Mouse (Mus musculus) cortical plate, adult 2 months (tissue): ENCODE measurements at regions not wholly inside any gene's neighbourhood (a gene's known extent, or its start where the extent isn't known, plus 50 kb on each side); places are given as distances from the start of the nearest gene placed in this dataset.
"Not testable (repeated sequence)": the region's sequence is repeated elsewhere in the genome, so short reads cannot be mapped to it uniquely, and the experiment has no call there.

Experiments used
- H3K27ac ChIP-seq: fragments of 200-500 bp; 2 replicates; pipeline ENCODE4 v1.5.1; 2012; ENCODE audit warnings: low read length, control low read depth, inconsistent platforms; ENCODE audit not compliant: insufficient read depth
- H3K4me1 ChIP-seq: fragments of 200-500 bp; 2 replicates; pipeline ENCODE4 v1.6.1; 2011; ENCODE audit warnings: low read length; ENCODE audit not compliant: control insufficient read depth, insufficient read depth
- H3K4me3 ChIP-seq: fragments of 200-500 bp; 2 replicates; pipeline ENCODE4 v1.5.1; 2011; ENCODE audit warnings: mild to moderate bottlenecking, low read length, control low read depth; ENCODE audit not compliant: insufficient read depth
- CTCF ChIP-seq: fragments of 200-500 bp; IDR thresholded peaks from 2 replicates; pipeline ENCODE4 v1.5.1; 2011; ENCODE audit warnings: mild to moderate bottlenecking, control low read depth, low read length; ENCODE audit not compliant: insufficient read depth; ENCODE audit errors: extremely low read depth
- POLR2A ChIP-seq: fragments of 200-500 bp; IDR thresholded peaks from 2 replicates; pipeline ENCODE4 v1.6.1; 2011; ENCODE audit warnings: mild to moderate bottlenecking, low read length, control low read depth; ENCODE audit not compliant: insufficient read depth; ENCODE audit errors: extremely low read depth

DNA sequence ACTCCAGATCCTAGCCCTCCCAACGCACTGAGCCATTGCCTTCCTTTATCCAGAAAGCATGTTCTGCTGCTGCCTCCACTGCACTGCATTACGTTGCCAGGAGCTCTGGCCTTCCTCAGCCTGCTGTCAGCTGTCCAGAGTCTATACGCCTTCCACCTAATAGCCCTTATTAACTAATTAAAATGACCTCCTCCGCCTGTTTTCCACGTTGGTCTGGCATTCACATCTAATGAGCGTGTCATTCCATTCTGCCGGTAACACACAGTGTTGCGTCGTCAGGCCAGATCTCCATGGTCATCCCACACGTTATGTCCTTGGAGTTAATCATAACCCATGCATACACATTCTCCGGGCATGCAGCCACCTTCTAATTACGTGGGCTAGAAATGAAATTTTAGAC, 56.7 kb upstream of the Med4 start:
- Histone ChIP-seq H3K4me3 (no peak overlapping the region), H3K4me1 (peaks cover 3% of the 10 kb centered on the region; the same call in 1 of the 2 replicates), H3K27ac (no peak overlapping the region)
- TF ChIP-seq CTCF = no peak
- TF ChIP-seq POLR2A = no peak

DNA sequence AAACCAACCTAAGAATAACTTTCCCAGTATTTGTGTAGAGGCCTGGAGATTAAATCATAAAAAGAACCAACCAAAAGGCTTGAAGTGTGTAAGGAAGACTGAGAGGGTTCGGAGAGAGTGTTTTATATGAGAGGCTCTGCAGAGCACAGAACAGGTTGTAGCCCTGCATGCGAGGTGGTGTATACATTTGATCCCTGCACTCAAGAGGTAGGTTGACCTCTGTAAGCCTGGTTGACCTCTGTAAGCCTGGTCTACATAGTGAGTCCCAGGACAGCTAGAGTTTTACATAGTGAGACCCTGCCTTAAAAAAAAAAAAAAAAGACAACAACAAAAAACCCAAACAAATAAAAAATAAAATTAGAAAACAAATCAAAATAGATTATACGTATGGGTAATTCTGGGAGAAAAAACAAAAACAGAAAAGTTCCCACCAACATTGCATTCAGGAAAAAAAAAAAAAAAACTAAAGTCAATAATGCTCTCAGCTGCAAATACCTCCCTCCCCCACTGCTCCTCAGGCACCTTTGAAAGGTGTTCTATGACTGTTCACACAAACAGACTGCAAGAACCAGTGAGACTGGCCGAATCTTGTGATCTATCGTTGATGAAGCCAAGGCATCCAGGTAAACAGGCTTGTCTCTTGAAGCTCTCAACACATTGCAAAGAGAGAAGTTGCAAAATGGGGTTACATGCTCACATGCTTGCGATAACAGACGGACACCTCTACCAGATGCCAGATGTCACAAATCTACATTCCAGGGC, 57.3 kb upstream of the Med4 start:
- Histone ChIP-seq H3K4me3 (no peak overlapping the region), H3K4me1 (peaks cover 3% of the 10 kb centered on the region; the same call in 1 of the 2 replicates), H3K27ac (no peak overlapping the region)
- TF ChIP-seq POLR2A (no peak), CTCF (no peak)

DNA sequence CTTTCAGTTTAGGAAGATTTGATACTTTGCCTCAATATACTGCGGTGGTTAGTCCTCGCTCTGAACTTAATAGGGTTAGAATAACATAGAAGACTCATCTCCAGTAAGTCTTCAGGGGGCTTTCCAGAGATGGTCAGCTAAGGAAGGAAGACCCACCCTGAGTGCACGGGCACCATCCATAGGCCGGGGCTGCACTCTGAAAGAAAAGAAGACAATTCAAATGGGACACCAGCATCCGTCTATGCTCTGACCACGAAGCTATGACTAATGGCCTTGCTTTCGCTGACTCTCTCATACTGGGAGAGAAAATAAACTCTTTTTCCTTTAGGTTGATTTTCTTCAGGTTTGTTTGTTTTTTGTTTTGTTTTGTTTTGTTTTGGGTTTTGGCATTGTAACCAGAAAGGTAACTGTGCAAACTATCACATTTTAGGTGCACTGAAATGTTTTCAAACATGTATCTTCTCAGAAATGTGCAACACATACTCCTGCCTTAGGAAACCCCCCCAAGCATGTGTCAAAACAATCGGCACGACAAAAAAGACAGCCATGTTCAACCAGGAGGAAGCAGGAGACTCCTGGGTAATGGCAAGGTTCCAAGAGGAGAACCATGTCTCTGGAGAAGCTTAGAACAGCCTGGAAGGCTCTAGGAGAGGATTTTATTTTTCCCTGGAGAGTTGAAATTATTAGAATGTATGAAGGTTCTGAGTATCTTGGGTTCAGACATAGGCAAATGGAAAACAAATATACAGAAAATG, 58.4 kb upstream of the Med4 start:
- TF ChIP-seq CTCF = no peak
- TF ChIP-seq POLR2A = no peak
- Histone ChIP-seq H3K4me1 (peaks cover 3% of the 10 kb centered on the region; the same call in 1 of the 2 replicates), H3K4me3 (no peak overlapping the region), H3K27ac (no peak overlapping the region)

DNA sequence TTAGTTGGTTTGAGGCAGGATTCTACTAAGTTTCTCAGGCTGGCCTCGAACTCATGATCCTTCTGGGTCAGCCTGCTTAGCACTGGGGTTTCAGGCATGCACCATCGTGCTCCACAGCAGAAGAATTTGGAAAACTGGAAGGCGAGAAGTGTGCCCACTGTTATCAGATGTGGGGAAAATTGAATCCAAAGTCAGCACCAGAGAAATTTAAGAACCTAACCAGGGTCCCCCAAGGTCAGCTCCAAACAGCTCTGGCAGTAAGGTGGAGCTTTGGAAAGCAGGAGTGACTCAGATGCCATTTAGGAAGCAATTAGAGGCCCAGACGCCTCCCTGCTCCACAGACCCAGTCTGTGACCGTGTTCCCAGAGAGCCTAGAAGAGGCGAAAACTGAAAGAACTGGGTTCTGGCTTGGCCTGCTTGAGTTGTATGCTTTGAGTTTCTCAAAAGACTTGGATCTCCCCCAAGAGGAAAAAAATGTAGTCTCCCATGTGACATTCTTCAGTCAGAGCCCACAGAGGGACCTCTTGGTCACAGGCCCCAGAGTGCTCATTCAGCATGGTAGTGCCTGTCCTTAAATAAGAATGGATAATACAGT, 59.8 kb upstream of the Med4 start:
- no peak overlapping the region for H3K4me3 ChIP-seq
- no peak overlapping the region for H3K27ac ChIP-seq
- TF ChIP-seq POLR2A (no peak), CTCF (no peak)
- peaks cover 3% of the 10 kb centered on the region; the same call in 1 of the 2 replicates for H3K4me1 ChIP-seq

DNA sequence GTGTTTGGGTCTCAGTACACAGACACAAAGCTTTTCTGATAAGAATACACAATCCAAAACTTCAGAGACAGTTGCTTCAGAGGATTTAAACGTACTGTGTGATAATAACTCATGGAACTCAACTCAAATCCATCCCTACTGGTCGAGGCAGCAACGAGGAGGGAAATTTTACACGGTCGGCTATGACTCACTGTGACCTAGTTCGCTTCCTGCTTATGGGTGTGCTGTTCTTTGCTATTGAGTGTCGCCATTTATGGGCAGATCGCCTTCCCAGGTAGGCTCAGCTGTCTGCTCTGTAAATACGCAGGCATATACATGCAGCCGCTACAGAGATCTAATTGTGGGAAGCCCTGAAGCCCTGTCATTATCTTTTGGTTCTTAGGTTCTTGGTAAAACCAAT, 60.7 kb upstream of the Med4 start:
- TF ChIP-seq POLR2A = no peak
- no peak for TF ChIP-seq CTCF

DNA sequence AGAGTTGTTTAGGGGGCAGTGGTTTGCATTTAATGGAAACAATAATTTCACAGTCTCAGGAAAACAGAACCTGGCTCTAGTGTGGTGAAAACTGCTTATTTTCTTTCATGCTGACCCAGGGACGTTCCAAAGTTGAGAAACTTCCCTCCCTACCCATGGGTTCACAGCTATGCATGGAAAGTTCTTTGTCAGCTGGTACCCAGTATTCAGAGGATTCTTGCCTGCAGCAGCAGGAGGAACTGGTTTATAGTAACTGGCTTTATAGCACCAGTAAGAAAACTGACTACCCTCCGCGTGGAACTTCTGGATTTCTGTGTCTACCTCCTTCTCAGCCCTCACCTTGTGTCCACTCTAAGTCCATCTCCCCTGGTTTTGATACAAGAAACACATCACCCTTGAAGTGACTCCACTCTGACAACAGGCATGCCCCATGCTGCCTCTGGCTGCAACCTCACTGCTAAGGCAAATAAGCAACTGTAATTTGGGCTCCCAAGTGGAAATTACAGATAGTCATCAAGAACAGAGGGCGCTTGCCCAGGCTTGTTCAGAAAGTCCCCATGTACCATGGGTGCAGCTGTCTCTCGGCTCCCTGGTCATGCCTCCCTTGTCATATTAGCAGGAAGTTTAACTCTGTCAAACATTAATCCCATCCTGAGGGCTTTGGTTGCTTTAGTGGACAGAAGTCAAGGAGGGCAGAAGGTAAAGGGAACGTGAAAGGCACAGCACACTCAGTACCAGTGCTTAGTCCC, 60.6 kb upstream of the Itm2b start:
- peak overlapping the region; percentile 43; the same call in 1 of the 2 replicates for H3K27ac ChIP-seq
- TF ChIP-seq CTCF (no peak), POLR2A (no peak)
- no peaks in the 10 kb centered on the region for H3K4me1 ChIP-seq
- no peak overlapping the region for H3K4me3 ChIP-seq

More for the DNA sequence above, 60.7 kb upstream of the Med4 start:
- H3K4me1 ChIP-seq = peaks cover 3% of the 10 kb centered on the region; the same call in 1 of the 2 replicates
- no peak overlapping the region for H3K4me3 ChIP-seq
- no peak overlapping the region for H3K27ac ChIP-seq

DNA sequence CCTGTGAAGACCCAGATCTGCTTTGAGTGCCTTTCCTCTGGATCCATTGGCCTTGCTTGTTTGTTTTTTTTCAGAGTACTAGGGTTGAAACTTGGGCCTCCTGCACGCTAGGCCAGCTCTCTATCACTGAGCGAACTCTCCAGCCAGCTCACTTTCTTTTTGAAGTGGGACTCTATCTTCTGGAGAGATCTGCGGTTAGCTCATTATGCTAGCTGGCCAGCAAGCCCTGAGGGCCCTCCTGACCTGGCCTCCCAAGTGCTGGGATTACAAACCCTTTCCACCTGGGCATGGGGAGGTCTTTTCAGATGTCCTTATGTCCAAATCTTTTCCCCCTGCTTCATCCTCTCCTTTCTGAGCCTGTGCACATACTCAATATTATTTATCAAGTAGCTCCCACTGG, 59.6 kb upstream of the Itm2b start:
- H3K4me3 ChIP-seq = no peak overlapping the region
- H3K27ac ChIP-seq = no peak overlapping the region
- H3K4me1 ChIP-seq = no peaks in the 10 kb centered on the region
- TF ChIP-seq CTCF = no peak
- no peak for TF ChIP-seq POLR2A

DNA sequence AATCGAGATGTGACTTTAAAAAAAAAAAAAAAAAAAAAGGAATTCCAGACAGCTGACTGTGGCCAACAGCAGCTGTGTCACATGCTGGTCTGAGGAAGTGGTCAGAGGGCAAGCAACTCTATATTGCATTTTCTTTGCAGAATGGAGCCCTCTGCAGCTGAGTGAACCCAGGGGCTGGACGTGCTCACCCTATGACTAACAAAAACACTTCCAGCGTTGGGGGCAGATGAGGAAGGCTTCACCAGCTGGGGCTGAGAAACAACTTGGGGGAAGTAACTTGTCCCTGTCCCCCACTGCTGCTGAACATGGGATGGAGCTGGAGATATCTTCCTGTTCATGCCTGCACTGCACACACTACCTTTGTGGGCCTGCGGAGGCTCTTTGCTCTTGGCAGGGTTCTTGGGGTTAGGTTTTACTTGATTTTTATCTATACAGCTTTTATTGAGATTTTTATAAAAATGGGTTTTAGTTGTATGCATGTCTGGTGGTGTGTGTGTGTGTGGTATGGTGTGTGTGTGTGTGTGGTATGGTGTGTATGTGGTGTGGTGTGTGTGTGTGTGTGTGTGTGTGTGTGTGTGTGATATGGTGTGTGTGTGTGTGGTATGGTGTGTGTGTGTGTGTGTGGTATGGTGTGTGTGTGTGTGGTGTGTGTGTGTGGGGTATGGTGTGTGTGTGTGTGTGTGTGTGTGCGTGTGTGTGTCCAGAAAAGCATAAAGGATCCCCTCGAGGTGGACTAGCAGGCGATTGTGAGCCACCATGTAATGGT, 57.0 kb upstream of the Itm2b start:
- TF ChIP-seq CTCF (no peak), POLR2A (no peak)
- H3K4me1 ChIP-seq = no peaks in the 10 kb centered on the region
- H3K4me3 ChIP-seq = no peak overlapping the region
- no peak overlapping the region for H3K27ac ChIP-seq

DNA sequence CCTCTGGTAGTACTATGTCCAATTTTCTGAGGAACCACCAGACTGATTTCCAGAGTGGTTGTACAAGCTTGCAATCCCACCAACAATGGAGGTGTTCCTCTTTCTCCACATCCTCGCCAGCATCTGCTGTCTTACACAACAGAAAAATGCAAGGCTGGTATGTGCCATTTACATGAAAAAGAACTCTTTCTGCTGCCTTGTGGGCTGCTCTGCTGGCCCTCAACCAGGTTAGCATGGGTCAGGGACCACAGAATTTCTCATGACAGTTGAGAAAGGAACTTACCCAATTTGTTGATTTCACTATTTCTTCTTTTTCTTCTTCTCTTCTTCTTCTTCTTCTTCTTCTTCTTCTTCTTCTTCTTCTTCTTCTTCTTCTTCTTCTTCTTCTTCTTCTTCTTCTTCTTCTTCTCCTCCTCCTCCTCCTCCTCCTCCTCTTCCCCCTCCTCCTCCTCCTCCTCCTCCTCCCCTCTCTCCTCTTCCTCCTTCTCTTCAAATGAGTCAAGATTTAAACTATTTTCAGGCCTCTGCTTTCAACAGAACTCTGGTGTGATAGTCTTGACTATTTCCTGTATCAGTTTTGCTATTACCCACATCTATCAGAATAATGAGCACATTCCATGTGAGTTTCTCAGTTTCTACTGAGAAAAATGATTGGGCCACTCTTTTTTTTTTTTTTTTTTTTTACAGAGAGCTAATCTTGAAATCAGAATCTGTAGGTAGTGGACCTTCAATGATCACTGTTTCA, 56.3 kb upstream of the Itm2b start:
- not testable (repeated sequence) for H3K4me1 ChIP-seq, H3K27ac ChIP-seq

More for the DNA sequence above, 56.3 kb upstream of the Itm2b start:
- not testable (repeated sequence) for H3K4me3 ChIP-seq
